Mouse (Mus musculus): ENCODE results near the gene Pdcl3. TPM values are rescaled to one million over a fixed set of nuclear protein-coding genes. Genes with fewer than 3 reads are reported as not detected.
"Not testable (repeated sequence)": the region's sequence is repeated elsewhere in the genome, so short reads cannot be mapped to it uniquely, and the experiment has no call there.

Pdcl3 gene
- total RNA-seq, 2 experiments from 2014 or later: 38.0 to 42.0 TPM

DNA sequence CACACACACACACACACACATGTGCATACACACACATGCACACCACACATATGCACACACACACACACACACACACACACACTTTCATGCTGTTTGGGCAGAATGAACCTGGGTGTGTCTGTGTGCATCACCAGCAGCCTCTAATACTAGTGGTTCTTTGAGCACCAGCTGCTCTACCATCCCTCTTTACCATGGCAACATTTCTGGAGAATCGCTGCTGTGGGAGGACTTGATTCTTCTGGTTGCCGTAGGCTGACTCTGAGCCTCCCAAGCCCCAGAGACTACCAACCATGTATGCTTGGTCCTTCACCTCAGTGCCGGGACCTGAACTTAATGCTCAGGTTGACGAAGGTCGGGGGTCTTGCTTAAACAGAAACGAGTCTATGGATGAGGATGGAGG lies 28.4 kb downstream of the Pdcl3 start:
- intact Hi-C loops (cut with DNase I): loop anchor here (2.0 to 5.0 kb wide), 4 partner anchors 51 to 238 kb away; no protein-coding TSS in a partner anchor
- DNase-seq (ENCODE audit: low spot score in 2 of 2): peak; percentile 25 to 85

DNA sequence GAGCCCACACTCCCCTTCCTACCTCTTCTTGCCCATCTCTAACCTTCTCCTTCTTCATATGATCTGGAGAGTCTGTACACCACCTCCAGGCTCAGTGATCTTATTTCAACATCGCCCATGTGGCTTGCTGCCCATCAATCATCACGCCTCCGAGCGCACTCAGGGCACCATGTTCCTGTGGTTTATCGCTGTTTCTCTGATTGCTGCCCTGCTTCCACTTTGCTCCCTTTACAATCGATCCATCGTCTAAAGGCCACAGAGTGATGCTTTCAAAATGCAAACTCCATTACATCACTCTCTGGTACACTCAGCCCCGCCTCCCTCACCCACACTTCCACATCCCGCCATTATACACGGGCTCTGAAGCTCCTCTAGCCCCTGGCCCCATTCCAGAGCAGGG lies 30.1 kb downstream of the Pdcl3 start:
- no peak for DNase-seq (ENCODE audit: low spot score in 2 of 2)
- intact Hi-C loops (cut with DNase I): no loop called here

GRCm38 (mm10) chr1:39017871-39018270 lies 32.5 kb downstream of the Pdcl3 start:
- no peak for DNase-seq (ENCODE audit: low spot score in 2 of 2)
- intact Hi-C loops (cut with DNase I): no loop called here

GRCm38 (mm10) chr1:39025142-39025541 lies 39.7 kb downstream of the Pdcl3 start:
- intact Hi-C loops (cut with DNase I): loop anchor here (5.0 kb wide), 2 partner anchors 37 to 72 kb away; no protein-coding TSS in a partner anchor
- peak in 1 of 2 experiments; percentile 43 for DNase-seq (ENCODE audit: low spot score in 2 of 2)

- DNase-seq (ENCODE audit: low spot score in 2 of 2): no peak
Observed at GRCm38 (mm10) chr1:39025840-39026239, 40.4 kb downstream of the Pdcl3 start.

GRCm38 (mm10) chr1:39029176-39029575 lies 43.8 kb downstream of the Pdcl3 start:
- intact Hi-C loops (cut with DNase I): loop anchor here (5.0 kb wide), 2 partner anchors 33 to 68 kb away; no protein-coding TSS in a partner anchor
- DNase-seq (ENCODE audit: low spot score in 2 of 2): peak; percentile 37 to 47

More at GRCm38 (mm10) chr1:39025840-39026239, 40.4 kb downstream of the Pdcl3 start:
- intact Hi-C loops (cut with DNase I): loop anchor here (5.0 kb wide), 2 partner anchors 36 to 71 kb away; no protein-coding TSS in a partner anchor

- intact Hi-C loops (cut with DNase I): no loop called here
- no peak for DNase-seq (ENCODE audit: low spot score in 2 of 2)
Observed at GRCm38 (mm10) chr1:39030108-39030507, 44.7 kb downstream of the Pdcl3 start.

- intact Hi-C loops (cut with DNase I): no loop called here
- peak in 1 of 2 experiments; percentile 72 for DNase-seq (ENCODE audit: low spot score in 2 of 2)
Observed at GRCm38 (mm10) chr1:39035817-39036216, 50.4 kb downstream of the Pdcl3 start.

DNA sequence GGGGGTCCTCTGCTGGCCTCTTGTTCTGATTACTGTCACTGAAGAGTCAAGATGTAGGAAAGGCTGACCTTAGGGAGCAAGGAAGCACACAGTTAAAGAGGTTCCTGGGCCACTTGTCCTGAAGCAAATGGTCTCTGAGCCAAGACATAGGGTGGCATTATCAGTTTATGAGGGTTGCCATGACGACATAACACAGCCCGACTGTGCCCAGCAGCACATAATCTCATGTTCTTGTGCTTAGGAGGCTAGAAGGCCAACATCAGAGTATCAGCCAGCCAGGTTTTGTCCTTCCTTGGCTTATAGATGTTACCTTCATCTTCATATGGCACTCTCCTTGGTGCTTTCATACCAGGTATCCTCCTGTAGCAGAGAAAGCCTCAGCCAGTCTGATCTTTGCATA lies 56.8 kb downstream of the Pdcl3 start:
- intact Hi-C loops (cut with DNase I): no loop called here
- no peak for DNase-seq (ENCODE audit: low spot score in 2 of 2)

- DNase-seq (ENCODE audit: low spot score in 2 of 2); intact Hi-C loops (cut with DNase I): not testable (repeated sequence)
Observed at GRCm38 (mm10) chr1:39044442-39044841, 59.0 kb downstream of the Pdcl3 start.

- no peak for DNase-seq (ENCODE audit: low spot score in 2 of 2)
- intact Hi-C loops (cut with DNase I): no loop called here
Observed at GRCm38 (mm10) chr1:39046689-39047088, 61.3 kb downstream of the Pdcl3 start.

Other genes with a start within 250 kb of the Pdcl3 start
- 100 to 1,000 TPM; 120 to 121 TPM for gene Lonrf2, start 148.9 kb upstream of the Pdcl3 start, total RNA-seq (2021)
- 10 to 100 TPM; 62.0 to 67.5 TPM for gene Chst10, start 87.4 kb upstream of the Pdcl3 start, total RNA-seq (2021)
- gene Nms, start 46.5 kb upstream of the Pdcl3 start, total RNA-seq (2021): not detected
- gene Npas2, start 208.1 kb downstream of the Pdcl3 start, total RNA-seq (2021): 10 to 100 TPM; 55.3 to 67.1 TPM

All from left cerebral cortex, postnatal 25 days (tissue).